Comparison of ENCODE assay signal across 27 mouse cellular contexts in genomic region chr2:163095784-163096183, GRCm38 (mm10). TPM values are rescaled to one million over a fixed set of nuclear protein-coding genes. Genes with fewer than 3 reads are reported as not detected.
DNase-seq lines count a peak whose midpoint lies in the region; ATAC-seq and TF ChIP-seq lines count a peak whose summit lies in the region.
"Had no signal": no experiment of that assay in that cellular context is flagged by ENCODE, and none has a peak within 500 bp of the region (broad histone marks: within the 10 kb centered on the region; RNA-seq: fewer than 3 reads in every experiment).

No protein-coding gene starts in this region.

- no peak for ATAC-seq in kidney, postnatal 0 days (replicated peaks; ENCODE audit: low FRiP score, low read depth)
- no peak for ATAC-seq in hindbrain, embryonic 12.5 days (ENCODE audit: low FRiP score)
- no peak for ATAC-seq in forebrain, embryonic 12.5 days (ENCODE audit: low FRiP score)
- ATAC-seq: forebrain, embryonic 13.5 days; inflammation-experienced regulatory T-cells, adult 6 months had no signal

- TF ChIP-seq CTCF in kidney, postnatal 0 days (IDR thresholded peaks at IDR 0.05; ENCODE audit: low read depth) = no peak

- no peaks in the 10 kb centered on the region for H3K27me3 ChIP-seq in kidney, postnatal 0 days (ENCODE audit: insufficient read depth, low read length)
- H3K27me3 ChIP-seq in hindbrain, embryonic 12.5 days = peaks cover 8% of the 10 kb centered on the region; the same call in 1 of the 2 replicates
- peaks cover 13% of the 10 kb centered on the region; the same call in 1 of the 2 replicates for H3K27me3 ChIP-seq in forebrain, embryonic 12.5 days
- H3K27me3 ChIP-seq: heart, embryonic 12.5 days had no signal

- H3K4me1 ChIP-seq in kidney, postnatal 0 days (replicated peaks; ENCODE audit: insufficient read depth, low read length) = no peaks in the 10 kb centered on the region
- H3K4me1 ChIP-seq in ES-E14 (ENCODE audit: control insufficient read depth in 2 of 2, insufficient read depth in 2 of 2, low read length in 2 of 2, poor library complexity in 1 of 2) = peaks cover 3 to 9% of the 10 kb centered on the region in 2 experiments; a peak in 3 of 4 replicates
- peaks cover 6% of the 10 kb centered on the region; the same call in 1 of the 2 replicates for H3K4me1 ChIP-seq in hindbrain, embryonic 12.5 days
- 0 out of 2 replicates have a peak, but pooled peaks cover 6% of the 10 kb centered on the region for H3K4me1 ChIP-seq in forebrain, embryonic 12.5 days
- H3K4me1 ChIP-seq: forebrain, embryonic 13.5 days; heart, embryonic 12.5 days; limb, embryonic 15.5 days had no signal

- no peaks in the 10 kb centered on the region for H3K9me3 ChIP-seq in kidney, postnatal 0 days (replicated peaks; ENCODE audit: low read length)
- H3K9me3 ChIP-seq in ES-E14 (ENCODE audit: control insufficient read depth, insufficient read depth, low read depth, low read length) = no peaks in the 10 kb centered on the region
- no peaks in the 10 kb centered on the region for H3K9me3 ChIP-seq in hindbrain, embryonic 12.5 days (replicated peaks)
- H3K9me3 ChIP-seq in forebrain, embryonic 12.5 days = no peaks in the 10 kb centered on the region
- H3K9me3 ChIP-seq: forebrain, embryonic 13.5 days; hindbrain, embryonic 13.5 days; limb, embryonic 15.5 days had no signal

- H3K36me3 ChIP-seq in kidney, postnatal 0 days (ENCODE audit: insufficient read depth, low read length) = no peaks in the 10 kb centered on the region
- H3K36me3 ChIP-seq in ES-E14 (ENCODE audit: control insufficient read depth, insufficient read depth, low read length, poor library complexity, severe bottlenecking) = no peaks in the 10 kb centered on the region
- no peaks in the 10 kb centered on the region for H3K36me3 ChIP-seq in hindbrain, embryonic 12.5 days
- H3K36me3 ChIP-seq in forebrain, embryonic 12.5 days (replicated peaks) = no peaks in the 10 kb centered on the region
- H3K36me3 ChIP-seq: heart, embryonic 12.5 days; hindbrain, embryonic 13.5 days; limb, embryonic 15.5 days had no signal

- no peak overlapping the region for H3K4me2 ChIP-seq in kidney, postnatal 0 days (ENCODE audit: low read length)
- no peak overlapping the region for H3K4me2 ChIP-seq in hindbrain, embryonic 12.5 days (replicated peaks)
- no peak overlapping the region for H3K4me2 ChIP-seq in forebrain, embryonic 12.5 days
- H3K4me2 ChIP-seq: forebrain, embryonic 13.5 days; heart, embryonic 12.5 days; hindbrain, embryonic 13.5 days; limb, embryonic 15.5 days had no signal

- no peak overlapping the region for H3K27ac ChIP-seq in kidney, postnatal 0 days
- peak overlapping the region; percentile 60; the same call in 1 of the 2 replicates for H3K27ac ChIP-seq in ES-E14 (ENCODE audit: insufficient read depth, low read depth, low read length, poor library complexity, severe bottlenecking)
- no peak overlapping the region for H3K27ac ChIP-seq in hindbrain, embryonic 12.5 days
- no peak overlapping the region for H3K27ac ChIP-seq in forebrain, embryonic 12.5 days
- H3K27ac ChIP-seq: forebrain, embryonic 13.5 days; hindbrain, embryonic 13.5 days; limb, embryonic 15.5 days had no signal

- H3K9ac ChIP-seq in kidney, postnatal 0 days (ENCODE audit: low read depth, low read length) = no peak overlapping the region
- no peak overlapping the region; the same call in 1 of the 2 replicates for H3K9ac ChIP-seq in ES-E14 (ENCODE audit: insufficient read depth, low read depth, low read length, poor library complexity, severe bottlenecking)
- H3K9ac ChIP-seq in hindbrain, embryonic 12.5 days = no peak overlapping the region
- H3K9ac ChIP-seq in forebrain, embryonic 12.5 days = no peak overlapping the region
- H3K9ac ChIP-seq: forebrain, embryonic 13.5 days; heart, embryonic 12.5 days; hindbrain, embryonic 13.5 days; limb, embryonic 15.5 days had no signal

- DNase-seq in kidney, postnatal 0 days (ENCODE audit: low spot score) = peak; percentile 61
- DNase-seq in kidney, adult 11 months = no peak
- no peak for DNase-seq in ES-E14 (ENCODE audit: low read depth, low spot score)
- peak; percentile 26 to 31 for DNase-seq in kidney, postnatal 36 days
- DNase-seq in lung, postnatal 25 days (ENCODE audit: low spot score) = peak; percentile 37
- no peak for DNase-seq in urinary bladder, postnatal 10 days (ENCODE audit: low spot score)
- DNase-seq: adrenal gland, adult 2 months; B cell, adult 2 months; cerebellum, adult 2 months; heart, adult 11 months; heart, postnatal 14 days; right cerebral cortex, postnatal 25 days had no signal

- in situ Hi-C loops in ES-E14 (cut with MboI; ENCODE audit: low sequenced_read_pairs in 2 of 2, unreplicated experiment in 2 of 2) = loop anchor here in 1 of 2 experiments (5.0 kb wide), 1 partner anchor 237 kb away; no protein-coding TSS in a partner anchor

- H3K4me3 ChIP-seq in kidney, postnatal 0 days (replicated peaks; ENCODE audit: low read depth, low read length) = no peak overlapping the region
- no peak overlapping the region for H3K4me3 ChIP-seq in ES-E14 (ENCODE audit: insufficient read depth in 1 of 2, low read depth in 1 of 2, low read length in 2 of 2, poor library complexity in 1 of 2, severe bottlenecking in 1 of 2)
- no peak overlapping the region for H3K4me3 ChIP-seq in hindbrain, embryonic 12.5 days
- no peak overlapping the region for H3K4me3 ChIP-seq in forebrain, embryonic 12.5 days (replicated peaks)
- H3K4me3 ChIP-seq: forebrain, embryonic 13.5 days; heart, embryonic 12.5 days; hindbrain, embryonic 13.5 days; limb, embryonic 15.5 days had no signal

- WGBS in kidney, postnatal 0 days = 56% methylated on average over 3 of the region's 3 CpGs
- WGBS in hindbrain, embryonic 12.5 days = 78% methylated on average over 3 of the region's 3 CpGs
- 71% methylated on average over 3 of the region's 3 CpGs for WGBS in forebrain, embryonic 12.5 days

TF ChIP-seq in ES-E14, 5 proteins besides CTCF, POLR2A, EP300 and RAD21:
- no peak for TF ChIP-seq MAFK (IDR thresholded peaks at IDR 0.05; ENCODE audit: insufficient read depth, low read depth, low read length)
- TF ChIP-seq ZNF384 (IDR thresholded peaks at IDR 0.05; ENCODE audit: low read depth, low read length) = no peak
TF ChIP-seq in ES-E14: peak in this region for 0.

RNA-seq across cellular contexts. Expression of gene Gtsf1l, which starts 8.1 kb away (rescaled TPM):
- not detected in 2 replicates for polyA plus RNA-seq in kidney, postnatal 0 days (2015; fragmentation: Nextera tagmentation; extraction: Ambion mirVana)
- total RNA-seq in ES-E14 (2012; rRNA removed) = 25.7 and 30.8 TPM in 2 replicates
- polyA plus RNA-seq in hindbrain, embryonic 12.5 days (2016; fragmentation: Nextera tagmentation; extraction: Ambion mirVana) = 0.30 TPM in 1 of 2 replicates, not detected in the other
- not detected in 2 replicates for polyA plus RNA-seq in forebrain, embryonic 12.5 days (2016; fragmentation: Nextera tagmentation; extraction: Ambion mirVana)
- total RNA-seq: adrenal gland, adult 2 months; gastrocnemius, adult 8-10 months; heart, postnatal 14 days; layer of hippocampus, adult 18-20 months; layer of hippocampus, postnatal 25 days; left cerebral cortex, postnatal 36 days; midbrain, postnatal 0 days had no signal
- polyA plus RNA-seq: adrenal gland, adult 2 months; cerebellum, adult 2 months; cortical plate, adult 2 months; embryonic facial prominence, embryonic 11.5 days; forebrain, embryonic 13.5 days; frontal cortex, adult 2 months; heart, embryonic 12.5 days; hindbrain, embryonic 13.5 days; inflammation-experienced regulatory T-cells, adult 6 months; limb, embryonic 15.5 days; midbrain, postnatal 0 days had no signal

RNA-seq across cellular contexts. Expression of gene Mybl2, which starts 41.3 kb away (rescaled TPM):
- 8.0 and 10.5 TPM in 2 replicates for polyA plus RNA-seq in kidney, postnatal 0 days (2015; fragmentation: Nextera tagmentation; extraction: Ambion mirVana)
- 281 and 391 TPM in 2 replicates for total RNA-seq in ES-E14 (2012; rRNA removed)
- polyA plus RNA-seq in hindbrain, embryonic 12.5 days (2016; fragmentation: Nextera tagmentation; extraction: Ambion mirVana) = 16.4 and 23.3 TPM in 2 replicates
- polyA plus RNA-seq in forebrain, embryonic 12.5 days (2016; fragmentation: Nextera tagmentation; extraction: Ambion mirVana) = 41.5 and 44.1 TPM in 2 replicates

Comparison
In these comparisons a context has a peak if more than half of its experiments do, and no peak if none do; other contexts are left out.
1. DNase-seq: peak in kidney, postnatal 0 days (single experiment), kidney, postnatal 36 days (2 of 2) and lung, postnatal 25 days (single experiment); none in kidney, adult 11 months (single experiment), ES-E14 (single experiment) and urinary bladder, postnatal 10 days (single experiment).